Mouse (Mus musculus): ENCODE measurements around the gene Slc39a5. TPM values are rescaled to one million over a fixed set of nuclear protein-coding genes. Genes with fewer than 3 reads are reported as not detected.

Slc39a5 gene
- polyA plus RNA-seq (2015; fragmentation: Nextera tagmentation; extraction: Ambion mirVana): 1.5 and 1.7 TPM in 2 replicates

GRCm38 (mm10) chr10:128401056-128401455, at the start of gene Slc39a5:
TSS of gene Slc39a5 (minus strand) at chr10:128401229.

GRCm38 (mm10) chr10:128411211-128412054, 10.4 kb upstream of the Slc39a5 start, which contains the start of the genes Nabp2 and Rnf41:
TSS of gene Nabp2 (minus strand) at chr10:128411492.
TSS of gene Rnf41 (plus strand) at chr10:128411657.

GRCm38 (mm10) chr10:128376455-128377211, 24.4 kb downstream of the Slc39a5 start, which contains the start of gene Ankrd52:
TSS of gene Ankrd52 (plus strand) at chr10:128377115.

GRCm38 (mm10) chr10:128368402-128369217, 32.4 kb downstream of the Slc39a5 start, which contains the start of gene Coq10a:
TSS of gene Coq10a (minus strand) at chr10:128368997.

Small RNAs within 50 kb of the gene (microRNA-seq; reads per million reads assigned to microRNA genes)
- gene Gm25361 (ENCODE audit: borderline replicate concordance, insufficient number of aligned reads) (not detected), gene Gm26308 (ENCODE audit: borderline replicate concordance, insufficient number of aligned reads) (not detected), gene Mir6914 (ENCODE audit: borderline replicate concordance, insufficient number of aligned reads) (not detected), gene Mir6915 (ENCODE audit: borderline replicate concordance, insufficient number of aligned reads) (1.4 reads per million)

Other genes with a start within 250 kb of the Slc39a5 start
- gene Rbms2, start 220.9 kb downstream of the Slc39a5 start, polyA plus RNA-seq (2015; fragmentation: Nextera tagmentation; extraction: Ambion mirVana): 23.6 and 24.9 TPM in 2 replicates
- 2.2 and 2.7 TPM in 2 replicates for gene Gls2, start 206.8 kb downstream of the Slc39a5 start, polyA plus RNA-seq (2015; fragmentation: Nextera tagmentation; extraction: Ambion mirVana)
- gene Spryd4, start 189.4 kb downstream of the Slc39a5 start, polyA plus RNA-seq (2015; fragmentation: Nextera tagmentation; extraction: Ambion mirVana): 23.9 and 27.8 TPM in 2 replicates
- gene Mip, start 175.4 kb downstream of the Slc39a5 start, polyA plus RNA-seq (2015; fragmentation: Nextera tagmentation; extraction: Ambion mirVana): not detected in 2 replicates
- gene Timeless, start 169.2 kb downstream of the Slc39a5 start, polyA plus RNA-seq (2015; fragmentation: Nextera tagmentation; extraction: Ambion mirVana): 14.5 and 19.1 TPM in 2 replicates
- 0.97 and 1.8 TPM in 2 replicates for gene Apon, start 147.1 kb downstream of the Slc39a5 start, polyA plus RNA-seq (2015; fragmentation: Nextera tagmentation; extraction: Ambion mirVana)
- gene Apof, start 132.6 kb downstream of the Slc39a5 start, polyA plus RNA-seq (2015; fragmentation: Nextera tagmentation; extraction: Ambion mirVana): 60.4 and 84.4 TPM in 2 replicates
- gene Stat2, start 130.7 kb downstream of the Slc39a5 start, polyA plus RNA-seq (2015; fragmentation: Nextera tagmentation; extraction: Ambion mirVana): 14.1 and 24.5 TPM in 2 replicates
- gene Il23a, start 102.5 kb downstream of the Slc39a5 start, polyA plus RNA-seq (2015; fragmentation: Nextera tagmentation; extraction: Ambion mirVana): 0.14 and 0.21 TPM in 2 replicates
- gene Pan2, start 97.9 kb downstream of the Slc39a5 start, polyA plus RNA-seq (2015; fragmentation: Nextera tagmentation; extraction: Ambion mirVana): 10.9 and 16.2 TPM in 2 replicates
- 400 and 428 TPM in 2 replicates for gene Cnpy2, start 78.8 kb downstream of the Slc39a5 start, polyA plus RNA-seq (2015; fragmentation: Nextera tagmentation; extraction: Ambion mirVana)
- gene Cs, start 63.5 kb downstream of the Slc39a5 start, polyA plus RNA-seq (2015; fragmentation: Nextera tagmentation; extraction: Ambion mirVana): 71.7 and 98.5 TPM in 2 replicates
- gene Coq10a, start 32.2 kb downstream of the Slc39a5 start, polyA plus RNA-seq (2015; fragmentation: Nextera tagmentation; extraction: Ambion mirVana): 18.7 and 34.1 TPM in 2 replicates
- gene Ankrd52, start 24.1 kb downstream of the Slc39a5 start, polyA plus RNA-seq (2015; fragmentation: Nextera tagmentation; extraction: Ambion mirVana): 6.2 and 9.2 TPM in 2 replicates
- 66.1 and 77.6 TPM in 2 replicates for gene Nabp2, start 10.3 kb upstream of the Slc39a5 start, polyA plus RNA-seq (2015; fragmentation: Nextera tagmentation; extraction: Ambion mirVana)
- 28.0 and 29.6 TPM in 2 replicates for gene Rnf41, start 10.4 kb upstream of the Slc39a5 start, polyA plus RNA-seq (2015; fragmentation: Nextera tagmentation; extraction: Ambion mirVana)
- gene Smarcc2, start 58.0 kb upstream of the Slc39a5 start, polyA plus RNA-seq (2015; fragmentation: Nextera tagmentation; extraction: Ambion mirVana): 49.6 and 55.3 TPM in 2 replicates
- 1,391 and 2,048 TPM in 2 replicates for gene Myl6, start 92.9 kb upstream of the Slc39a5 start, polyA plus RNA-seq (2015; fragmentation: Nextera tagmentation; extraction: Ambion mirVana)
- 1.8 and 4.1 TPM in 2 replicates for gene Myl6b, start 97.5 kb upstream of the Slc39a5 start, polyA plus RNA-seq (2015; fragmentation: Nextera tagmentation; extraction: Ambion mirVana)
- 18.3 and 25.7 TPM in 2 replicates for gene Esyt1, start 124.6 kb upstream of the Slc39a5 start, polyA plus RNA-seq (2015; fragmentation: Nextera tagmentation; extraction: Ambion mirVana)
- gene Zc3h10, start 146.5 kb upstream of the Slc39a5 start, polyA plus RNA-seq (2015; fragmentation: Nextera tagmentation; extraction: Ambion mirVana): 10.9 and 12.5 TPM in 2 replicates
- gene Rpl41, start 148.1 kb upstream of the Slc39a5 start, polyA plus RNA-seq (2015; fragmentation: Nextera tagmentation; extraction: Ambion mirVana): 3,668 and 6,742 TPM in 2 replicates
- 61.0 and 89.3 TPM in 2 replicates for gene Pa2g4, start 164.8 kb upstream of the Slc39a5 start, polyA plus RNA-seq (2015; fragmentation: Nextera tagmentation; extraction: Ambion mirVana)
- gene Erbb3, start 188.4 kb upstream of the Slc39a5 start, polyA plus RNA-seq (2015; fragmentation: Nextera tagmentation; extraction: Ambion mirVana): 2.7 and 4.1 TPM in 2 replicates
- 691 and 706 TPM in 2 replicates for gene Rps26, start 225.5 kb upstream of the Slc39a5 start, polyA plus RNA-seq (2015; fragmentation: Nextera tagmentation; extraction: Ambion mirVana)
- 2.3 and 2.9 TPM in 2 replicates for gene Ikzf4, start 244.8 kb upstream of the Slc39a5 start, polyA plus RNA-seq (2015; fragmentation: Nextera tagmentation; extraction: Ambion mirVana)